Mouse (Mus musculus) lung, adult 2 months (tissue): ENCODE measurements around the gene Pold2. TPM values are rescaled to one million over a fixed set of nuclear protein-coding genes. Genes with fewer than 3 reads are reported as not detected.

Experiments
- DNase-seq: peaks from one replicate; pipeline ENCODE4 v3.0.0; 2022
- H3K4me1 ChIP-seq: fragments of 200-500 bp; 2 replicates; pipeline ENCODE4 v1.6.1; 2011; ENCODE audit warnings: low read length; ENCODE audit not compliant: control insufficient read depth, insufficient read depth
- H3K4me3 ChIP-seq: fragments of 200-500 bp; replicated peaks from 2 replicates; pipeline ENCODE3; 2011; ENCODE audit warnings: low read depth, mild to moderate bottlenecking, control low read depth, low read length; ENCODE audit errors: extremely low read depth
- CTCF ChIP-seq: fragments of 200-500 bp; IDR thresholded peaks from 2 replicates; pipeline ENCODE4 v1.5.1; 2011; ENCODE audit warnings: mild to moderate bottlenecking, low read length, control low read depth; ENCODE audit not compliant: insufficient read depth
- POLR2A ChIP-seq: fragments of 200-500 bp; IDR thresholded peaks from 2 replicates; pipeline ENCODE4 v1.6.1; 2011; ENCODE audit warnings: low read depth, mild to moderate bottlenecking, control low read depth, low read length, borderline replicate concordance; ENCODE audit errors: extremely low read depth
- WGBS: fragments of 180-500 bp; shearing (Covaris S2); methylation state at CpG from one replicate; pipeline ENCODE4 v1.1.7; 2018; 5-methylcytosine and 5-hydroxymethylcytosine counted together
- polyA plus RNA-seq: library from polyadenylated mRNA; depleted of rRNA; stranded (reverse); fragments of >200 nt; gene quantifications from 2 replicates; pipeline ENCODE4 v1.2.3, GENCODE M21; 2012; rRNA removed

Pold2 gene
- polyA plus RNA-seq = 80.3 and 102 TPM in 2 replicates

GRCm38 (mm10) chr11:5877921-5878526 is at the start of gene Pold2:
Gene Pold2 (minus strand): TSS chr11:5878292.
- Histone ChIP-seq H3K4me3 (peak within 1 kb of the TSS; percentile 86), H3K4me1 (peaks cover 5% of the 10 kb centered on the region)
- WGBS = 0% methylated on average over 52 of the region's 52 CpGs
- no peak for TF ChIP-seq CTCF
- TF ChIP-seq POLR2A = peak; percentile 80; the same call in 1 of the 2 replicates
- peak; percentile 93 for DNase-seq

GRCm38 (mm10) chr11:5926696-5927220 is 48.7 kb upstream of the Pold2 start:
- TF ChIP-seq CTCF (no peak), POLR2A (no peak)
- WGBS = 63% methylated on average over 3 of the region's 3 CpGs
- Histone ChIP-seq H3K4me1 (no peaks in the 10 kb centered on the region), H3K4me3 (no peak overlapping the region)
- DNase-seq = no peak

- TF ChIP-seq CTCF (no peak), POLR2A (no peak)
- 55% methylated on average over 8 of the region's 8 CpGs for WGBS
- H3K4me3 ChIP-seq = no peak overlapping the region
- DNase-seq = no peak
- no peaks in the 10 kb centered on the region for H3K4me1 ChIP-seq
Observed at GRCm38 (mm10) chr11:5924699-5925098, 46.6 kb upstream of the Pold2 start.

- WGBS = 47% methylated on average over 17 of the region's 17 CpGs
- H3K4me1 ChIP-seq = no peaks in the 10 kb centered on the region
- TF ChIP-seq POLR2A (no peak), CTCF (no peak)
- DNase-seq = no peak
- H3K4me3 ChIP-seq = no peak overlapping the region
Observed at GRCm38 (mm10) chr11:5920323-5920960, 42.4 kb upstream of the Pold2 start.

- Histone ChIP-seq H3K4me3 (no peak overlapping the region), H3K4me1 (no peaks in the 10 kb centered on the region)
- WGBS = 82% methylated on average over 4 of the region's 4 CpGs
- no peak for TF ChIP-seq POLR2A
- no peak for TF ChIP-seq CTCF
- peak; percentile 18 for DNase-seq
Observed at GRCm38 (mm10) chr11:5919606-5920005, 41.5 kb upstream of the Pold2 start.

- 57% methylated on average over 2 of the region's 2 CpGs for WGBS
- DNase-seq = no peak
- H3K4me3 ChIP-seq = no peak overlapping the region
- no peaks in the 10 kb centered on the region for H3K4me1 ChIP-seq
- TF ChIP-seq POLR2A = no peak
- TF ChIP-seq CTCF = no peak
Observed at GRCm38 (mm10) chr11:5918111-5918510, 40.0 kb upstream of the Pold2 start.

GRCm38 (mm10) chr11:5916178-5916548 is 38.1 kb upstream of the Pold2 start:
- H3K4me3 ChIP-seq = no peak overlapping the region
- DNase-seq = no peak
- WGBS = 63% methylated on average over 8 of the region's 8 CpGs
- H3K4me1 ChIP-seq = no peaks in the 10 kb centered on the region
- TF ChIP-seq CTCF (no peak), POLR2A (no peak)

- no peak overlapping the region for H3K4me3 ChIP-seq
- WGBS = 48% methylated on average over 5 of the region's 5 CpGs
- TF ChIP-seq POLR2A (no peak), CTCF (no peak)
- DNase-seq = no peak
- H3K4me1 ChIP-seq = no peaks in the 10 kb centered on the region
Observed at GRCm38 (mm10) chr11:5915429-5916177, 37.5 kb upstream of the Pold2 start.

- no peak for DNase-seq
- TF ChIP-seq POLR2A = no peak
- no peak for TF ChIP-seq CTCF
- WGBS = 49% methylated on average over 5 of the region's 5 CpGs
- H3K4me3 ChIP-seq = no peak overlapping the region
- H3K4me1 ChIP-seq = no peaks in the 10 kb centered on the region
Observed at GRCm38 (mm10) chr11:5914940-5915339, 36.8 kb upstream of the Pold2 start.

GRCm38 (mm10) chr11:5913936-5914335 is 35.8 kb upstream of the Pold2 start:
- DNase-seq = no peak
- no peak for TF ChIP-seq POLR2A
- TF ChIP-seq CTCF = no peak
- WGBS = 87% methylated on average over 4 of the region's 4 CpGs
- H3K4me3 ChIP-seq = no peak overlapping the region
- H3K4me1 ChIP-seq = no peaks in the 10 kb centered on the region
